Mouse (Mus musculus): ENCODE measurements around the gene Xlr3a. TPM values are rescaled to one million over a fixed set of nuclear protein-coding genes. Genes with fewer than 3 reads are reported as not detected.

The Xlr3a gene
- total and polyA plus RNA-seq, 2 experiments from 2014 or later = 0.60 to 4.7 TPM

DNA sequence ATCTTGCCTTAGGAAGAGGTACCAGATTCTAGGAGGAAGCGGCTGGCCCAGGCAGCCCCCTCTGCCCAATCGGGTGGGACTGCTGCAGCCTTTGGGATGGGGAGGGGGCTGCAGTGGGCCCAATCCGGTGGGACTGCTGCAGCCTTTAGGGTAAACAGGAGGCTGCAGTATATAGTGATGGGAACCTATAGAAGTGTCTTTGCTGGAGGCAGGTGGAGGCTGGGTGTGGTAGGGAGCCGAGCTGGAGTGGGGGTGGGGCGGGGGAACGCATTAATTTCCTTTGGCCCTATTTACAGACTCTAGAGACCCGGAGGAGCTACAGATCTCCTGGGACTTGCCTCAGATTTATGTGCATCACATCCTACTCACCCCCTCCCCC is 32.5 kb downstream of the Xlr3a start, which contains the start of gene Pnma3:
Gene Pnma3 (plus strand): TSS at position 373 of the 379 bp plus-strand sequence.
- H3K9ac ChIP-seq (replicated peaks; ENCODE audit: low read length, poor library complexity, severe bottlenecking) = peak within 1 kb of the TSS; percentile 63
- no peaks in the 10 kb centered on the region for H3K36me3 ChIP-seq (ENCODE audit: insufficient read depth, low read length)
- H3K4me1 ChIP-seq (ENCODE audit: insufficient read depth, low read length) = no peaks in the 10 kb centered on the region
- H3K4me3 ChIP-seq (ENCODE audit: low read depth, low read length) = peak within 1 kb of the TSS; percentile 41
- WGBS = 26% methylated on average over 7 of the region's 7 CpGs
- no peak for DNase-seq (ENCODE audit: low spot score)
- H3K4me2 ChIP-seq (ENCODE audit: low read depth, low read length, poor library complexity, severe bottlenecking) = peak within 1 kb of the TSS; percentile 60
- no peaks in the 10 kb centered on the region for H3K9me3 ChIP-seq (ENCODE audit: low read length)
- ATAC-seq (ENCODE audit: low FRiP score) = peak; percentile 58
- no peaks in the 10 kb centered on the region for H3K27me3 ChIP-seq (ENCODE audit: insufficient read depth, low read length)
- no peak for TF ChIP-seq CTCF (IDR thresholded peaks at IDR 0.05)
- H3K27ac ChIP-seq (ENCODE audit: low read depth, low read length) = peak within 1 kb of the TSS; percentile 57; the same call in 1 of the 2 replicates

DNA sequence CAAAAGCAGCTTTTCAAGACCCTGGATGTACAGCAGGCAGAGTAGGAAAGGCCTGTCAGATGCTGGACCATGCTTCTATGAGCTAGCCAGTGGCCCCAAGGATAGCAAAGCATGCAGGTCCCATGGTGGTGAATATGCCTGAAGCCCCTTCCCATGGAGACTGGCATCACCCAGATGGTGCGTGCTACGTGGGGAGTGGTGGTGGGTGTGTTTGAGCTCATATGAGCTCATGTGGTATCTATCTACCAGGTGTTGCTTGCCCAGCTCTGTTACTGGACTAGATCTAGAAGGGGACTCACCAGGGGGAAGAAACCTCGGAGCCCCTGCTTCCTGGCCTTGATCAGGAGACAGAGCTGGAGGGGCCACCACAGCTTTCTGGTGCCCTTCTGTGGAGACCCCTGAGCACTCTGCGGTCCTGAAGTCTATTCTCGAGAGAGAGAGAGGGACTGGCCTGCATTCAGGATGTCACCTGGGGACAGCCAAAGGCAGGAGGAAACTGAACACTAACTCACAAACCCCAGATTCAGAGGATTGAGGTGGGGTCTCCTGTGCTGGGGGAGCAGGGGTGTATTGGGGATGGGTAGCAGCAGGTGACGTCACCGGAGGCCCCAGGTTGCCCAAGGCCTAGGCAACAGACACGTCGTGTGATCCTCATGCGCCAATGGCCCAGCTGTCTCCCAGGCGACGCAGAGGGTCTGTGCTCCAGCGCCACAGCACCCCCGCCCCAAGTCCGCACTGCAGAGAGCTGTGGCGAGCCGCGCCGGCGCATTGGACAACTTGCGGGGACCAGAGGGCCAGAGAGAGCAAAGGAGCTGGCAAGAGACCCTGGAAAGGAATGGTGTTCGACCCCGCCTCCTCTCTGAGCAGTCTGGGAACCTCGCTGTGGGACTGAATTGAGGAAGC is 33.1 kb downstream of the Xlr3a start:
- peak overlapping the region; percentile 57; the same call in 1 of the 2 replicates for H3K27ac ChIP-seq (ENCODE audit: low read depth, low read length)
- ATAC-seq (ENCODE audit: low FRiP score) = peak; percentile 91
- H3K9me3 ChIP-seq (ENCODE audit: low read length) = no peaks in the 10 kb centered on the region
- no peaks in the 10 kb centered on the region for H3K4me1 ChIP-seq (ENCODE audit: insufficient read depth, low read length)
- no peaks in the 10 kb centered on the region for H3K27me3 ChIP-seq (ENCODE audit: insufficient read depth, low read length)
- H3K36me3 ChIP-seq (ENCODE audit: insufficient read depth, low read length) = no peaks in the 10 kb centered on the region
- TF ChIP-seq CTCF (IDR thresholded peaks at IDR 0.05) = no peak
- peak overlapping the region; percentile 60 for H3K4me2 ChIP-seq (ENCODE audit: low read depth, low read length, poor library complexity, severe bottlenecking)
- WGBS = 36% methylated on average over 23 of the region's 24 CpGs
- peak overlapping the region; percentile 63 for H3K9ac ChIP-seq (replicated peaks; ENCODE audit: low read length, poor library complexity, severe bottlenecking)
- peak; percentile 66 for DNase-seq (ENCODE audit: low spot score)
- H3K4me3 ChIP-seq (ENCODE audit: low read depth, low read length) = peak overlapping the region; percentile 41

DNA sequence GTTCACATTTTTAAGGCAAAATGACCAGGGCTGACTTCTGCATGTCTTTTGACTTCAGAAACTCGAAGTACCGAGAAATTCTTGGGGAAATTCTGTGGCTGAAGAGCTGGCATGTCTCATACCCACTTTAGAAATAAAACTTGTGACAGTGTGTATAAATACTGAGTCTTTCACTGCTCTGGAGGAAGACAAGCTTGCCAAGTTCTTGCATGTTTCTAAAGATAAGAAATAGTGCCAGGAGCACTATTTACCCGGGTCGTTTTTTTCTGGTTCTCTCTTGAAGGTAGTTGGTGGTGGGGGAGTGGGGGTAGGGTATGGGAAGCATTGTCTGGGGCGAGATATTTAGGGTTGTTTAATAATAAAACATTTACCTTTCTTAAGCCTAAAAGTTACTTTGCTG is 34.6 kb downstream of the Xlr3a start:
- Histone ChIP-seq H3K9me3 (ENCODE audit: low read length) (no peaks in the 10 kb centered on the region), H3K36me3 (ENCODE audit: insufficient read depth, low read length) (no peaks in the 10 kb centered on the region), H3K4me2 (ENCODE audit: low read depth, low read length, poor library complexity, severe bottlenecking) (no peak overlapping the region), H3K27ac (ENCODE audit: low read depth, low read length) (no peak overlapping the region), H3K27me3 (ENCODE audit: insufficient read depth, low read length) (no peaks in the 10 kb centered on the region), H3K4me3 (ENCODE audit: low read depth, low read length) (no peak overlapping the region), H3K9ac (replicated peaks; ENCODE audit: low read length, poor library complexity, severe bottlenecking) (no peak overlapping the region), H3K4me1 (ENCODE audit: insufficient read depth, low read length) (no peaks in the 10 kb centered on the region)
- 56% methylated on average over 5 of the region's 5 CpGs for whole genome bisulfite sequencing
- ATAC-seq (ENCODE audit: low FRiP score) (no peak), DNase-seq (ENCODE audit: low spot score) (no peak)
- no peak for TF ChIP-seq CTCF (IDR thresholded peaks at IDR 0.05)

DNA sequence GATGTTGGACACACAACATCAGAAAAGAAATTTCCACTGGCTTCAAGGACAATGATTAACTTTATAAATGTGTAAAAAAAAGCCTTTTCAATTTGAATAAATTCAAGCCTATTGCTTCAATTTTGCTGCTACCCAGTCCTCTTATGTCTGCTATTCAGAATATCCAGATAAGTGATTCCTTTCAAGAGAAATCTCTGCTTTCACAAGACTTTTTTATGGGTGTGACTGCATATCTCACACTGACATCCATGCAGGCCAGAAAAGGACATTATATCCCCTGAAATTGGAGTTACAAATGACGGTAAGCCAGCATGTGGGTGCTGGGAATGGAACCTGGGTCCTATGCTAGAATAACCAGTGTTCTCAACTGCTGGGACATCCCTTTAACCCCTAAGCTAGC is 35.4 kb downstream of the Xlr3a start:
- no peak for ATAC-seq (ENCODE audit: low FRiP score)
- no peaks in the 10 kb centered on the region for H3K9me3 ChIP-seq (ENCODE audit: low read length)
- 71% methylated on average over 1 of the region's 1 CpGs for WGBS

DNA sequence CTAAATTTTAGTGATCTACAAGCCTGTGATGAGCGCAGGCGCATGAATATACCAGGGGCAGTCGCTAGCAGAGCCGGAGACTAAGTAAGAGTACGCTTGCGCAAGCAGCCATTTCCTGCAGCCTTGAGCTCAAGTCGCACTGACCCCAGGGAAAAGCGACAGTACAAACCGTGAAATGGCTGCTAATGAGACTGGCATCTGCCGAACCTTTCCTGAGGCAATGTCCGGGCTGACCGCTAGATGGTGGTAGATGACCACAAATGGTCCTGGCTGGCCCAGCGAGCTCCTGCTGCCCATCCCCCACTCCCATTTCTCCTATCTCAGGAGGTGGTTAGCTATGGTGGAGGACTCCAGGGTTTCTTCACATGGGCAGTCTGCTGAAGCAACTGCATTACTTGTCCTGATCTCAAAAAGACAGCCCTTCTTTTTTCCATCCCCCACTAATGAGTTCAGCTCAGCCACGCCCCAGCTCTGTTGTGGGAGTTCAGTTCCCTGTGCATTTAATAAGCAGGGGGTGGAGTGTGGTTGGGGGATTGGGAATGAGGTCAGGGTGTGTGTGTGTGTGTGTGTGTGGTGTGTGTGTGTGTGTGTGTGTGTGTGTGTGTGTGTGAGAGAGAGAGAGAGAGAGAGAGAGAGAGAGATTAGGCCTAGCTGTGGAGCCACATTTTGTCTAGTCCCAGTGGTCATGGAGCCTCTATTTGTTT is 42.9 kb downstream of the Xlr3a start:
- Histone ChIP-seq H3K4me2 (ENCODE audit: low read depth, low read length, poor library complexity, severe bottlenecking) (no peak overlapping the region; the same call in 1 of the 2 replicates), H3K36me3 (ENCODE audit: insufficient read depth, low read length) (no peaks in the 10 kb centered on the region), H3K27ac (ENCODE audit: low read depth, low read length) (no peak overlapping the region; the same call in 1 of the 2 replicates), H3K9me3 (ENCODE audit: low read length) (no peaks in the 10 kb centered on the region), H3K9ac (replicated peaks; ENCODE audit: low read length, poor library complexity, severe bottlenecking) (no peak overlapping the region), H3K27me3 (ENCODE audit: insufficient read depth, low read length) (no peaks in the 10 kb centered on the region), H3K4me3 (ENCODE audit: low read depth, low read length) (no peak overlapping the region), H3K4me1 (ENCODE audit: insufficient read depth, low read length) (no peaks in the 10 kb centered on the region)
- TF ChIP-seq CTCF (IDR thresholded peaks at IDR 0.05) = peak; percentile 92
- peak; percentile 96 for DNase-seq (ENCODE audit: low spot score)
- 17% methylated on average over 14 of the region's 14 CpGs for WGBS
- ATAC-seq (ENCODE audit: low FRiP score) = peak; percentile 96

More for the DNA sequence above, 35.4 kb downstream of the Xlr3a start:
- Histone ChIP-seq H3K27me3 (ENCODE audit: insufficient read depth, low read length) (no peaks in the 10 kb centered on the region), H3K4me2 (ENCODE audit: low read depth, low read length, poor library complexity, severe bottlenecking) (no peak overlapping the region), H3K4me1 (ENCODE audit: insufficient read depth, low read length) (no peaks in the 10 kb centered on the region), H3K36me3 (ENCODE audit: insufficient read depth, low read length) (no peaks in the 10 kb centered on the region), H3K27ac (ENCODE audit: low read depth, low read length) (no peak overlapping the region), H3K9ac (replicated peaks; ENCODE audit: low read length, poor library complexity, severe bottlenecking) (no peak overlapping the region), H3K4me3 (ENCODE audit: low read depth, low read length) (no peak overlapping the region)
- no peak for TF ChIP-seq CTCF (IDR thresholded peaks at IDR 0.05)
- no peak for DNase-seq (ENCODE audit: low spot score)

DNA sequence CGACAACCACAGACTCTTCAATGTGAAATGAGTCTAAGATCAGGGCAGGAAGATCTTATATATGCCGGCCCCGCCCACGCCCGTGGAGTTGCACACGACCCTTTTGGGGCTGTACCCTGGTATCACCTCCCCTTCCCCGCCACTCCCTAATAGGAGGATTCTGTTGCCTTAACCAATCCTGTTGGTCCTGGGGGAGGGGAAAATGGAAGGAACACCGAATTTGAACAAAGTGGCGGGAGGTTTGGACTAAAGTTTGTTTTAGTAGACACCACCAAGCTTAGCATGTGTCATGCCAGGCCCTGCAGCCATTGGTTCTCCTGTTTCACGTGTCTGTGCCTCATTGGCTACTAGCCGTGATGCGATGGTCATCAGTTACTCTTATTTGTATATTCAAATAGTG is 57.2 kb downstream of the Xlr3a start:
- Histone ChIP-seq H3K4me2 (ENCODE audit: low read depth, low read length, poor library complexity, severe bottlenecking) (no peak overlapping the region), H3K4me3 (ENCODE audit: low read depth, low read length) (no peak overlapping the region), H3K4me1 (ENCODE audit: insufficient read depth, low read length) (no peaks in the 10 kb centered on the region), H3K9ac (replicated peaks; ENCODE audit: low read length, poor library complexity, severe bottlenecking) (no peak overlapping the region), H3K27ac (ENCODE audit: low read depth, low read length) (no peak overlapping the region), H3K36me3 (ENCODE audit: insufficient read depth, low read length) (no peaks in the 10 kb centered on the region), H3K9me3 (ENCODE audit: low read length) (no peaks in the 10 kb centered on the region), H3K27me3 (ENCODE audit: insufficient read depth, low read length) (no peaks in the 10 kb centered on the region)
- ATAC-seq (ENCODE audit: low FRiP score) = no peak
- WGBS = 81% methylated on average over 12 of the region's 12 CpGs
- no peak for DNase-seq (ENCODE audit: low spot score)
- TF ChIP-seq CTCF (IDR thresholded peaks at IDR 0.05) = no peak

All from midbrain, postnatal 0 days (tissue).